Mouse (Mus musculus) right cerebral cortex, postnatal 4 days (tissue): Measurements from ENCODE around the gene Bsx.

ENCODE experiments used
- DNase-seq: peaks from one replicate; pipeline ENCODE4 v3.0.0-alpha.2; 2022

Gene Bsx

GRCm38 (mm10) chr9:40873556-40874470 is at the start of gene Bsx:
TSS of gene Bsx (plus strand) at chr9:40874127.
- peak; percentile 43 for DNase-seq

- DNase-seq = no peak
Measured at GRCm38 (mm10) chr9:40825601-40826000, 48.3 kb upstream of the Bsx start.

- DNase-seq = no peak
Measured at GRCm38 (mm10) chr9:40827366-40827765, 46.6 kb upstream of the Bsx start.

- DNase-seq = peak; percentile 96
Measured at GRCm38 (mm10) chr9:40834569-40834968, 39.4 kb upstream of the Bsx start.

GRCm38 (mm10) chr9:40836681-40837080 is 37.2 kb upstream of the Bsx start:
- DNase-seq = no peak

GRCm38 (mm10) chr9:40839662-40840061 is 34.3 kb upstream of the Bsx start:
- DNase-seq = no peak

- DNase-seq = no peak
Measured at GRCm38 (mm10) chr9:40851515-40851914, 22.4 kb upstream of the Bsx start.

- DNase-seq = no peak
Measured at GRCm38 (mm10) chr9:40858461-40859160, 15.3 kb upstream of the Bsx start.

- DNase-seq = no peak
Measured at GRCm38 (mm10) chr9:40859196-40859595, 14.7 kb upstream of the Bsx start.

- DNase-seq = no peak
Measured at GRCm38 (mm10) chr9:40870331-40870730, 3.6 kb upstream of the Bsx start.

- no peak for DNase-seq
Measured at GRCm38 (mm10) chr9:40871369-40872155, 2.4 kb upstream of the Bsx start.

- no peak for DNase-seq
Measured at GRCm38 (mm10) chr9:40872156-40872478, 1.8 kb upstream of the Bsx start.

- no peak for DNase-seq
Measured at GRCm38 (mm10) chr9:40874961-40875360, 1.0 kb downstream of the Bsx start.

- no peak for DNase-seq
Measured at GRCm38 (mm10) chr9:40875431-40875830, 1.5 kb downstream of the Bsx start.

- DNase-seq = peak; percentile 24
Measured at GRCm38 (mm10) chr9:40876164-40876563, 2.2 kb downstream of the Bsx start.

GRCm38 (mm10) chr9:40876693-40877092 is 2.8 kb downstream of the Bsx start:
- no peak for DNase-seq

- DNase-seq = no peak
Measured at GRCm38 (mm10) chr9:40877146-40877880, 3.4 kb downstream of the Bsx start.

GRCm38 (mm10) chr9:40877881-40878235 is 3.9 kb downstream of the Bsx start:
- peak; percentile 20 for DNase-seq

- no peak for DNase-seq
Measured at GRCm38 (mm10) chr9:40878291-40878945, 4.5 kb downstream of the Bsx start.

GRCm38 (mm10) chr9:40878998-40879397 is 5.1 kb downstream of the Bsx start:
- DNase-seq = no peak

GRCm38 (mm10) chr9:40885669-40886068 is 11.7 kb downstream of the Bsx start:
- DNase-seq = no peak

- DNase-seq = no peak
Measured at GRCm38 (mm10) chr9:40889389-40889788, 15.5 kb downstream of the Bsx start.
